Mouse (Mus musculus) embryonic facial prominence, embryonic 11.5 days (tissue): ENCODE results near the gene Pafah2. TPM values are rescaled to one million over a fixed set of nuclear protein-coding genes. Genes with fewer than 3 reads are reported as not detected.

ENCODE experiments used
- ATAC-seq: fragments of 200-750 bp; cut with Nextera tagmentation; replicated peaks from 2 replicates; pipeline ENCODE4 v1.8.0; 2017; ENCODE audit warnings: low read depth; ENCODE audit not compliant: insufficient number of reproducible peaks, low FRiP score, low TSS enrichment
- DNase-seq: peaks from one replicate; pipeline ENCODE4 v3.0.0-alpha.2; 2015; ENCODE audit warnings: low spot score
- H3K27ac ChIP-seq: fragments of 300-500 bp; sonication (generic); replicated peaks from 2 replicates; pipeline ENCODE4 v1.5.1; 2014; ENCODE audit warnings: mild to moderate bottlenecking, low read depth, low read length, control low read depth
- H3K27me3 ChIP-seq: fragments of 300-500 bp; sonication (generic); 2 replicates; pipeline ENCODE4 v1.6.1; 2014; ENCODE audit warnings: mild to moderate bottlenecking, low read length, moderate library complexity, mixed read lengths; ENCODE audit not compliant: control insufficient read depth, insufficient read depth
- H3K36me3 ChIP-seq: fragments of 300-500 bp; sonication (generic); replicated peaks from 2 replicates; pipeline ENCODE4 v1.6.1; 2014; ENCODE audit warnings: low read depth, mild to moderate bottlenecking, low read length, moderate library complexity, mixed read lengths; ENCODE audit not compliant: control insufficient read depth, insufficient read depth
- H3K4me1 ChIP-seq: fragments of 300-500 bp; sonication (generic); 2 replicates; pipeline ENCODE4 v1.6.1; 2014; ENCODE audit warnings: low read length, mixed read lengths; ENCODE audit not compliant: control insufficient read depth, insufficient read depth
- H3K4me2 ChIP-seq: fragments of 300-500 bp; sonication (generic); 2 replicates; pipeline ENCODE4 v1.6.1; 2014; ENCODE audit warnings: low read depth, mild to moderate bottlenecking, control low read depth, low read length, moderate library complexity
- H3K4me3 ChIP-seq: fragments of 300-500 bp; sonication (generic); 2 replicates; pipeline ENCODE4 v1.5.1; 2014; ENCODE audit warnings: low read depth, low read length, control low read depth
- H3K9ac ChIP-seq: fragments of 300-500 bp; sonication (generic); replicated peaks from 2 replicates; pipeline ENCODE4 v1.6.1; 2014; ENCODE audit warnings: mild to moderate bottlenecking, control low read depth, low read length
- H3K9me3 ChIP-seq: fragments of 300-500 bp; sonication (generic); replicated peaks from 2 replicates; pipeline ENCODE4 v1.6.1; 2016; ENCODE audit warnings: mild to moderate bottlenecking, low read length, inconsistent platforms, mixed read lengths; ENCODE audit not compliant: control insufficient read depth
- WGBS: fragments of 180-500 bp; shearing (Covaris S2); extraction: QIAGEN DNeasy Blood & Tissue Kit; methylation state at CpG from one replicate; pipeline ENCODE4 v1.1.7; 2014; 5-methylcytosine and 5-hydroxymethylcytosine counted together
- polyA plus RNA-seq: library from polyadenylated mRNA; unstranded; fragments of >200 nt; fragmentation: Nextera tagmentation; extraction: Ambion mirVana; gene quantifications from 2 replicates; pipeline ENCODE4 v1.2.1, GENCODE M21; 2014

The Pafah2 gene
- polyA plus RNA-seq, 1 experiment from 2014 or later, result 9.4 TPM

- no peak for DNase-seq
- Histone ChIP-seq H3K4me3 (no peak overlapping the region), H3K27ac (no peak overlapping the region), H3K9ac (no peak overlapping the region), H3K4me2 (no peak overlapping the region), H3K36me3 (no peaks in the 10 kb centered on the region), H3K27me3 (peaks cover 5% of the 10 kb centered on the region; the same call in 1 of the 2 replicates), H3K9me3 (no peaks in the 10 kb centered on the region), H3K4me1 (no peaks in the 10 kb centered on the region)
- WGBS, result 54% methylated on average over 7 of the region's 7 CpGs
- no peak for ATAC-seq
These were observed 61.2 kb downstream of the Pafah2 start for GRCm38 (mm10) chr4:134457130-134457825.

- ATAC-seq (no peak), DNase-seq (no peak)
- 78% methylated on average over 5 of the region's 5 CpGs for WGBS
- H3K9ac ChIP-seq, result no peak overlapping the region
- no peak overlapping the region for H3K27ac ChIP-seq
- H3K27me3 ChIP-seq, result peaks cover 1% of the 10 kb centered on the region; the same call in 1 of the 2 replicates
- no peaks in the 10 kb centered on the region for H3K9me3 ChIP-seq
- no peak overlapping the region for H3K4me3 ChIP-seq
- H3K36me3 ChIP-seq, result no peaks in the 10 kb centered on the region
- H3K4me1 ChIP-seq, result no peaks in the 10 kb centered on the region
- H3K4me2 ChIP-seq, result no peak overlapping the region
These were observed 62.7 kb downstream of the Pafah2 start for GRCm38 (mm10) chr4:134458856-134459255.

- Histone ChIP-seq H3K4me3 (no peak overlapping the region), H3K27ac (no peak overlapping the region), H3K4me1 (no peaks in the 10 kb centered on the region), H3K36me3 (no peaks in the 10 kb centered on the region), H3K4me2 (no peak overlapping the region), H3K9me3 (no peaks in the 10 kb centered on the region), H3K27me3 (no peaks in the 10 kb centered on the region), H3K9ac (no peak overlapping the region)
- DNase-seq (no peak), ATAC-seq (no peak)
- WGBS, result 79% methylated on average over 10 of the region's 10 CpGs
These were observed 64.2 kb downstream of the Pafah2 start for GRCm38 (mm10) chr4:134460277-134460676.

GRCm38 (mm10) chr4:134461252-134461651 lies 65.1 kb downstream of the Pafah2 start:
- ATAC-seq, result no peak
- H3K27ac ChIP-seq, result no peak overlapping the region
- no peaks in the 10 kb centered on the region for H3K36me3 ChIP-seq
- 74% methylated on average over 5 of the region's 5 CpGs for WGBS
- H3K4me2 ChIP-seq, result no peak overlapping the region
- no peak overlapping the region for H3K9ac ChIP-seq
- no peaks in the 10 kb centered on the region for H3K4me1 ChIP-seq
- H3K9me3 ChIP-seq, result no peaks in the 10 kb centered on the region
- no peak for DNase-seq
- H3K27me3 ChIP-seq, result no peaks in the 10 kb centered on the region
- H3K4me3 ChIP-seq, result no peak overlapping the region

- Histone ChIP-seq H3K4me1 (no peaks in the 10 kb centered on the region; the same call in 1 of the 2 replicates), H3K9ac (no peak overlapping the region), H3K27ac (no peak overlapping the region), H3K27me3 (no peaks in the 10 kb centered on the region), H3K4me3 (no peak overlapping the region), H3K36me3 (no peaks in the 10 kb centered on the region; the same call in 1 of the 2 replicates), H3K9me3 (no peaks in the 10 kb centered on the region), H3K4me2 (no peak overlapping the region)
- 40% methylated on average over 12 of the region's 12 CpGs for WGBS
- ATAC-seq, result no peak
- DNase-seq, result no peak
These were observed 69.7 kb downstream of the Pafah2 start for GRCm38 (mm10) chr4:134465789-134466188.

GRCm38 (mm10) chr4:134466381-134467262 lies 70.5 kb downstream of the Pafah2 start:
- Histone ChIP-seq H3K4me3 (no peak overlapping the region), H3K4me2 (peak overlapping the region; percentile 86; the same call in 1 of the 2 replicates), H3K27me3 (no peaks in the 10 kb centered on the region), H3K36me3 (peaks cover 5% of the 10 kb centered on the region), H3K9me3 (no peaks in the 10 kb centered on the region), H3K9ac (peak overlapping the region; percentile 97; the same call in 1 of the 2 replicates), H3K27ac (no peak overlapping the region), H3K4me1 (no peaks in the 10 kb centered on the region; the same call in 1 of the 2 replicates)
- WGBS, result 71% methylated on average over 11 of the region's 11 CpGs
- DNase-seq, result no peak
- no peak for ATAC-seq

- peak; percentile 46 for DNase-seq
- H3K4me2 ChIP-seq, result peak overlapping the region; percentile 86
- H3K4me1 ChIP-seq, result no peaks in the 10 kb centered on the region; the same call in 1 of the 2 replicates
- H3K4me3 ChIP-seq, result peak overlapping the region; percentile 96
- H3K9me3 ChIP-seq, result no peaks in the 10 kb centered on the region
- WGBS, result 2% methylated on average over 31 of the region's 31 CpGs
- ATAC-seq, result peak; percentile 47; the same call in 1 of the 2 replicates
- H3K27me3 ChIP-seq, result no peaks in the 10 kb centered on the region
- H3K36me3 ChIP-seq, result peaks cover 9% of the 10 kb centered on the region
- H3K9ac ChIP-seq, result peak overlapping the region; percentile 97
- H3K27ac ChIP-seq, result no peak overlapping the region
These were observed 71.5 kb downstream of the Pafah2 start for GRCm38 (mm10) chr4:134467435-134468214.
